Mouse (Mus musculus) layer of hippocampus, postnatal 36 days (tissue): Measurements from ENCODE around the gene Trim62. TPM values are rescaled to one million over a fixed set of nuclear protein-coding genes. Genes with fewer than 3 reads are reported as not detected.

ENCODE experiments used
- DNase-seq, 2 experiments: peaks; one replicate each; pipeline ENCODE4 v3.0.0; 2022
- total RNA-seq, 2 experiments: library from RNA; stranded (reverse); gene quantifications; 2 replicates each; pipeline ENCODE4 v1.2.3; 2021

The Trim62 gene
- total RNA-seq, 2 experiments from 2014 or later: 13.9 to 14.2 TPM

DNA sequence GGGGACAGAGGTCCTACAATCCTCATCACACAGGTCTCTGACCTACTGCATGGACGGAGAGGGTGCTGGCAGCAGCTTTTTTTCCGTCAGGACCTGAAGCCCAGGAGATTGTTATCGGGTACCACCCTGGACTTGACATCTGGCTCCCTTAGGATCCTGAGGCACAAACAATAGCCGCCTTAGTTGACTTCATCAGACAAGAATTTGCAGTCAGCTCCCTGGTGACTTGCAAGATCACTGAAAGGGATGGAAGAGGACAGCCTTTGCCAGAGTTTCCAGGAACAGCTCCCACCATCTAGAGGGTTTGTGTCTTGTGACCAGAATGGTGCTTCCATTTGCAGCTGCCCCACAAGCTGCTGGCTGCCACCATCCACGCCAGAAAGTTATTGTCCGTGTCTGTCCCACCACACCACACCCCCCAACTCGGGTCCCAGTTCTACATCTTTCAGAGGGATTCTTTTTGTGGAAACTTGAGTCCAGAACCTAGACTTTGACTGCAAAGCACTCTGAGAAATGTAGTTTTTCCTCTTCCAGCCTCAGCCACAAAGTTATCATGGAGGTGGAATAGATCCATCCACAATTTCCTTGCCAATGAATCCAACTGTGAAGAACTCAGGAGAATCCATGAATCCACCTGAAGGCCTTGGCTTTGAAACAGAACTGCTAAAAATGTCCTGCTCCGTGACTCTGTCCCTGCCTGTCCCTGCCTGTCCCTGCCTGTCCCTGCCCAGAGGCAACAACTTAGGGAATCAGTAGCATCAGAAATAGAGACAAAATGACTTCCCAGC, 27.1 kb downstream of the Trim62 start:
- no peak for DNase-seq

GRCm38 (mm10) chr4:128912085-128912484, 28.7 kb downstream of the Trim62 start:
- DNase-seq: no peak

- DNase-seq: no peak
Observed at GRCm38 (mm10) chr4:128913794-128914193, 30.4 kb downstream of the Trim62 start.

- DNase-seq: no peak
Observed at GRCm38 (mm10) chr4:128917119-128917518, 33.7 kb downstream of the Trim62 start.

- no peak for DNase-seq
Observed at GRCm38 (mm10) chr4:128917756-128918155, 34.4 kb downstream of the Trim62 start.

DNA sequence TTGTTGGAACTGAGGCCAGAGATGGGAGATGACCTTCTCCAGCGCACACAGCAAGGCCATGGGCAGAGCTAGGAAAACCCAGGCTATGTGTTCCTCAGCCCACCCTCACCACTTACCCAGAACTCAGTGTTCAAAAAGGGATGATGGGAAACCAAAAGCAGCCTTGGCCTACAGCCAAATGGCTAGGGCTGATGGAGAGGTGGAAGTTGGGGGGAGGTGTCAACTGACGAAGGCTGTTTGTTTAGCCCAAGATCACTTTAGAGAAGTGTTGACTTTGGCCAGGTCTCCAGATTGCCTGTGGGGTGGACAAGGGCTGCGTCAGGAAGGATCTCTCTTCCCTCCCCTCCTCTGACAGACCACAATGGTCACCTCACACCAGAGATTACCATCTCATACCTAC, 34.8 kb downstream of the Trim62 start:
- DNase-seq: no peak

- no peak for DNase-seq
Observed at GRCm38 (mm10) chr4:128919106-128919505, 35.7 kb downstream of the Trim62 start.

GRCm38 (mm10) chr4:128923603-128924002, 40.2 kb downstream of the Trim62 start:
- no peak for DNase-seq

DNA sequence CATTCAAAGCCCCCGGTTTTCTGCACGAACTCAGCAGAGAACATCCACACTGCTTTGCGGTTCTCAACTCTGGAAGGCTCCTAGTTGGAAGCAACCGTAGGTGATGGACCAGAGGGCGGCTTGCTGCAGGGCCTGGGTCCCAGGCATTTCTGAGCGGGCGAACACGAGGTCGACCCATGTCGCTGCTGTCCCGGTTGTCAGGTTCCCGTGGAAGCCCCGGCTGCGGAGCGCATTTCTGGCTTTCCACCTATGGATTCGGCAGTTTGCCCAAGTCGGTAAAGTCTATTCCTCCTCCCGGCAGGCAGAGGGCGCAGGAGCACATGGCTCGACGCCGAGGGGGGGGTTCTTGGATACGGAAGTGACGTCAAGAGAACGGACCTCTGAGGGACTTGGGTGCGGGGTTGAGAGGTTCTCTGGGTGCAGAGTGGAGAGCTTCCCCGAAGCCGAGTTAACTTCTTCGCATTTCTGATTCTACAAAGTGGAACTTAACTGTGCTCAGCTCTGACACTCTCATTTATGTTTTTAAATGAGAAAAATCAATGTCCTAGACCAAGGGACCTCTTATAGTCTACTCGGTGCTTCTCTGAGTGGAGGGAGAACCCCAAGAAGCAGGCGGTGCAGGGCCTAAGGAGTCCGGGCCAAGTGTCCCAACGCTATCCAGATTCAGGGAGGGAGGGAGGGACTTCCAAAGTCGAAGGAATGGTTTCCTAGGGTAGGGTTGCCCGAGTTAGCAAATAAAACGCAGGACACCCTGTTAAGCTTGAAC, 41.6 kb downstream of the Trim62 start:
- DNase-seq: peak; percentile 76 to 78

DNA sequence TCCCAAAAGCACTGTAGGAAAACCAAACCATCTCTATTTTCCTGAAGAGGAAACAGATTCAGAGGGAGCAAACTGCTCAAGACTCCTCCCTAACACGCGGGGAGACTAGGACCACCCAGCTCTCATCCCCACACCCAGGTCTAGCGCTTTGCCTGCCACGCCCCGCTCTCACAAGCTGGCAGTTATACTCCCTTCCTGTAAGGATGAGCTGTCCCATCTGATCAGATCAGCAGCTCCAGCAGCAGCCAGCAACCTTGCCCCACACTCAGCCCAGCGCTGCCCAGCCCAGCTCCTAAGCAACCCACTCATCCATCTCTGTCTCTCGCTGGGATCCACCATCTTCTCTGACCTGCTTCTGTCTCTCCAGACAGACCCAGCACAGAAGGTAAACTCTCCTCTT, 49.4 kb downstream of the Trim62 start:
- no peak for DNase-seq

- DNase-seq: no peak
Observed at GRCm38 (mm10) chr4:128935595-128935994, 52.2 kb downstream of the Trim62 start.

- no peak for DNase-seq
Observed at GRCm38 (mm10) chr4:128942346-128942745, 59.0 kb downstream of the Trim62 start.

DNA sequence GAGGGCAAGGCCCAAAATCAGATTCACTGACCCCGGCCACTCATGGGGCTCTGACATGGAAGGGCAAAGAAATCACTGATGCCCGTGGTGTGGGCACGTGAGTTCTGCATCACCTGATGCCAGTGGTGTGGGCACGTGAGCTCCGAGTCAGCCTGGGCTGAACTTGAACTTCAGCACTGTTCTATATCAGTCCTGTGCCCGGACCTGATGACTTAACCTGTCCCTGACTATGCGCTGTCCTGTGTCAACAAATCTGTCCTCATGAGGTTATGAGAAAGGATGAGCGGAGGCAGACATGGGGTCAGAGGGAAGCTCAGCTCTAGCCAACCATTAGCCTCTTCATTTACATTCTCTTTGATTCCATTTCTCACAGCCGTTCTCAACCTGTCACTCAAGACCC, 63.4 kb downstream of the Trim62 start:
- DNase-seq: no peak

DNA sequence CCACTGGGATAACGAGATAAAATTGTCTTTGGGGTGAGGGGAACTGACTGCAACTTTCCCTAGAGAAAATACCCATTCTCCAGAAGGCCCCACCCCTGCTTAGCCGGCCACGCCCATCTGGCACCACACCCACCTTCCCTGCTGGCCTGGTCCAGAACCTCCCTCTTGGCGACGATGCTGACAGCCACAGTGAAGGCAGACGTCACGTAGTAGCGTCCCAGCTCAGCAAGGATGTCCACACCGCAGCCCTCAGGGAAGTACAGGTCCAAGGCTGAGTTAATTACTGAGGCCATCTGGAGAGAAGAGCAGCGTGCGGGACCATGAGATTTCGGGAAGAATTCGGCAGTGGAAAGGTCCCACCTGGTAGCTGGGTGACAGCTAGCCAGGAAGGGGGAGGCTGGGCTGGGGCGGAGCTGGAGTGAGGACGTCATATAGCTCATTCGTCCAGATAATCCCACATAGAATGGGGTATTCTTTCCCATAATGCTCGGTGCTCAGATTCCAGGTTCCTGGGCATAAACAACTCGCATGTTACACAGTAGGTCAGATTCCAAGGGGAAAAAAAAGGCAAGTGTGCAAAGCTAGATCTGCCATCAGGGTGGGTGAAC, 64.0 kb downstream of the Trim62 start:
- no peak for DNase-seq

GRCm38 (mm10) chr4:128948137-128948674, 64.8 kb downstream of the Trim62 start:
- no peak for DNase-seq

- no peak for DNase-seq
Observed at GRCm38 (mm10) chr4:128949470-128950005, 66.2 kb downstream of the Trim62 start.

DNA sequence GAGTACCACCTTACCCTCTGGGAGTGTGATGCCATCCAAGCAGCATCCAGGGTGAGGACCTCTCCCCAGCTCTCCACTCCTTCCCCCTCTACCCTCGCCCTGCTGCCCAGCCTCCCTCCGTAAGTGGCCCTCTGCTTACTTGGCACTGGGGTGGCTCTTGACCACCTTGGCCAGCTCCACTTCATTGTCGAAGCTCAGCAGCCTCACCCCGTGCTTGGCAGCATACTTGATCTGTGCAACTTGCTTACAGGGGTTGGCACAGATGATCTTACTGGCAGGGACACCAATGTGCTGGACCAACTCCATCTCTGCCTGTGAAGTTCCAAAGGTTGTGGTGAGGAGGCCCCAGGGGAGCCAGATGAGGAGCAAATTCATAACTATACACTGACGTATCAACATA, 67.1 kb downstream of the Trim62 start:
- no peak for DNase-seq

- no peak for DNase-seq
Observed at GRCm38 (mm10) chr4:128953851-128954250, 70.5 kb downstream of the Trim62 start.

DNA sequence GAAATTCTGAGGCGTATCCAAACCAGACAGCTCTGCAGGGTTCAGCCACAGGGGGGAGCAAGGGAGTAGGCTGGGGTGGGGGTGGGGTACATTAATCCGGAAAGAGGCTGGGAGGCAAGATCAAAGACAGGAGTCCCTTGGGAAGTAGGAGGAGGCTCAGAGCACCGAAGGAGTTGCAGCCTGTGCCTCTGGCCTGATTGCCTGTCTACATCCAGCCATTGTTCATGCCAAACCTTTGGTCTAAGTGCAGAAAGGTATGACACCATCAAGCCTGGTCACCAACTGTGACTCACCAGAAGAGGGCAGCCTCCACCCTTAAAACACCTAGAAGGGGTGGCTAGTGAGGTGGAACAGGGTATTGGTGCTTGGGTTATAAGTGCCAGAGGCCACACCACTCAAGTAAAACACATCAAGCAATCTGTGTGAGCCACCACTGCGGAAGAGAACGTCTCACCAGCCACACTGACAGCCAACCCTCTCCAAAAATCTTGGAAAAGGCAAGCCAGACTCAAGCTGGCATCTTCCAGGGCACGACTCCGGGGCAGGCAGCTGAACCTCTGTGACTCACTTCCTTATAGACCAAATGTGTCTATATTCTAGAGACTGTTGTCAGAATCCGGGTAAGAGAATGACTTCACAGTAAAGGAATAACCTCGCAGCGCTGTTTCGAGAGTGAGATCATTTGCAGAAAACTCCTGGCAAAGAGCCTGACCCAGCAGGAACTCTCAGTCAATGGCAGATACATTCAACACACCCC, 74.0 kb downstream of the Trim62 start:
- DNase-seq: no peak

GRCm38 (mm10) chr4:128958156-128958555, 74.8 kb downstream of the Trim62 start:
- no peak for DNase-seq

DNA sequence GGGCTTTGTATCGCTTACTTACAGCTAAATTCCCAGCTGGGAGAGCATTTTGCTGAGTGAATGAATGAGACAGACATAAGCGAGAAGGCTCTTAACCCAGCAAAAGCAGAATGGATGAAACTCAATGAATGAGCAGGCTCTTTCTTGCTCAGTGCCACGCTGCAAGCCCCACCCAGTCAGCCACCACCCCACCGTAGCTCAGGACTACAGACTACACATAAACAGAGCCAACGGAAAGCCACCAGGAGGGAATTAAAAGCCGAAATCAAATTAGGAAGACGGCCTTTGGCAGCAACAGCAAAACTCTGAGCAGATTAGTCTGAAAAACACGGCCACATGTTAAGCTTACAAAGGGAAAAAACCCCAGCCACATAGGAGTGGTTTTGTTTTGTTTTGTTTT, 75.5 kb downstream of the Trim62 start:
- no peak for DNase-seq

DNA sequence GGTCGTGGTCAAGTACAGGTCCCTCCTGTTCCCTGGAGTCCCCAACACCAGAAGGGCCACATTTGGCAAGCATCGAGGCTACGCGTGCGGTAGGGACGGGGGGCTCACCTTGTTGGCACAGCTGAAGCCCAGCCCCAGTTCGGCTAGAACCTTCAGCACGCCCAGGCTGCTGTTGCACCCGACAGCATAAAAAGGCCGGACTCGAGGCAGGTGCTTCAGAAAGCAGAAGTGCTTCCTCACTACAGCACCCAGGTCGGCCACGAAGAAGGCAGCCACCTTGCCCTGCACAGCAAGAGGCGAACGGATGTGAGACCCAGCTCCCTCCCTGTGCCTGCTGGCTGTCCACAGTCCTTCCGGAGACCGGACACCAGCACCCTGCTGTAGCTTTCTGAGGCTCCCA, 76.3 kb downstream of the Trim62 start:
- DNase-seq: no peak
